Mouse (Mus musculus): ENCODE measurements at regions not wholly inside any gene's neighbourhood (a gene's known extent, or its start where the extent isn't known, plus 50 kb on each side); places are given as distances from the start of the nearest gene placed in this dataset.

DNA sequence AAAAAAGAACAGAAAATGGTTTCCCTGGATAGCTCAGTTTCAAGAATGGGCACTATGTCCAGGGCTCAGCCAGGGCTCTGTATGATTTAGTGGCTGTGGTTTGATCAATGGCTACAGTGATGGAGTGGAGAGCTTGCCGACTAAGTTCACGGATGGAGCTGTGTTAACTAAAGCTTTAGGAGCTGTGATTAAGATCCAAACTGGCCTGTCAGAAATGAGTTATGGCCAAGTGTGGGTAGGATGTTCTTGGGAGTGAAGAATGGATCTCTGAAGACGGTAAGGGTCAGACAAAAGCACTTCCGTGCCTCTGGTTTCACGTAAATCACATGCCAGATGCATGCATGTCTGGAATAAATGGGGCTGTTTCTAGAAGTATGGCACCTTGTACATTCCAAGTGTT is 447.9 kb upstream of the Adamts9 start:
- DNase-seq = no peak

- no peak for DNase-seq
These were observed 428.0 kb upstream of the Adamts9 start for GRCm38 (mm10) chr6:93371341-93371740.

DNA sequence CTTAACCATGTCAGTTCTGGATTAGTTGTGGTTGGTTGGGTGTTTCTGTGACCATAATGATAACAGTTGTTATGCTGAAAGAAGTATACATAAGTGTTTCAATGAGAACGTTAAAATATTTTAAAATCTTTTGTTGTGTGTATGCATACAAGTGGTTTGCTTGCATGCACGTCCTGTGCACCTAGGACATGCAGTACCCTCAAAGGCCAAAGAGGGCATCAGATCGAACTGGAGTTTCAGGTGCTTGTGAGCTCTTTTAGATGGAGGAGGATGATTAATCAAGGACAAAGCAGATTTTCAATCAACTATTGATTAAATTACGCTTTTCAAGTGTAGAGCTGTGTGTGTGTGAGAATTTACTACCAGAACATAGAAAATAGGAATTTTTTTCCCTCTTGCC is 420.6 kb upstream of the Adamts9 start:
- no peak for DNase-seq

DNA sequence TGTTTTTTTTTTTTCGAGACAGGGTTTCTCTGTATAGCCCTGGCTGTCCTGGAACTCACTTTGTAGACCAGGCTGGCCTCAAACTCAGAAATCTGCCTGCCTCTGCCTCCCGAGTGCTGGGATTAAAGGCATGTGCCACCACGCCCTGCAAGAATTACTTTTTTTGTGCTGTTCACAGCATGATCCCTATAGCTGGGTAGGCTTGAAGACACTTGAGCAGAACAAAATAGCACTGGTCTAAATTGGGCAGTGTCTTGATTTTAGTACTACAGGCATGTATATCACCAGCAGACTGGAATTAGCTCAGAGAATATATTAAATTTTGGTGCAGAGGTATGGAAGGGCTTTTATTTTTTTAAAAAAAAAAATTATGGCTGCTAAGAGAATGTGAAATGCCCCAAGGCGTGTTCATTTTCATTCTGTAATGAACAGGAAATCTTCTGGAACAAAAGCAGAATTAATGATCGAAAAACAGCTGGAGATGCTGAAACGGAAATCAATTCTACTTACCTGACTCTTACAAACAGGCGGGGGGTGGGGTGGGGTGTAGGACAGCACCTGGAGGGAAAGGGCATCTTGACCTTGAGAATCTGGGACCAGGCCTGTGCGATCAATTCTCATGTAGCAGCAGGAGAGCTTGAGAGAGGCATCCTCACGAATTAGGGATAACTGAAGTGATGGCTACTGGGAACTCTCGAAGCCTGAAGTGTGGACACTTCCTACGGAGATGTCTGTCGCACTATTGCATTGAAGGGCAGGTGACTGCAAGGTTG is 410.2 kb upstream of the Adamts9 start:
- no peak for DNase-seq

DNA sequence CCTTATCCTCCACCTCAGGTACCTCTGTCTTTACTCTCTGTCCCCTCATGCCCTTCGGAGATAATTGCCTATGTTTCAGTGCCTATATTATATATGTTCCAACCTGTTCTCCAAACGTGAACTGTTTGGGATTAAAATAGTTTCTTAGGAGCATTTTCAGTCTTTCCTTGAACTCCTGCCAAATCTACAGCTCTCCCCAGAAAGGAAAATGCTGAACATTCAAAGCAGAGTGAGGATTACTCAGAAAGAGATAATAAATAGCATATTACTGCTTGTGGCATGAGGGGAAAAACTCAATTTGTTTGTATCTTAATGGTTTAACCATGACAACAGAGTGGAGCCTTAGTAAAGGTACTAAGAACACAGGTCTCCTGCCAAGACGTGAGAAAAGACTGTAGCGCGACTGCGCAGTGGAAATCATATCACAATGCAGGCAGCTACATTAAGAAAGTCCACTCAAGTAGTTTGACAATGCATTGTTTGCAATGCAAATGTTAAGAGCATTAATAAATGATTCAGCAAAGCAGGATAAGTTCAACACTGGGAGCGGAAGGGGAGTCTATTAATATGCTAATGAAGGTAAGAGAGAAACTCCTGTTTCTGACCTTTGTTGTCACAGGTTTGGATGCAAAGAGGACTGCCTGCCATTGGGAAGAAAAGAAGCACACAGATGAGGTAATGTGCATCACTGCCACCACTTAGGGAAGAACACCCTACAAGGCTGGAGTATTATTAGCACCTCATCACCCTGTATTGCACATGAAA is 406.8 kb upstream of the Adamts9 start:
- DNase-seq = no peak

GRCm38 (mm10) chr6:93348141-93348540 is 404.8 kb upstream of the Adamts9 start:
- no peak for DNase-seq

DNA sequence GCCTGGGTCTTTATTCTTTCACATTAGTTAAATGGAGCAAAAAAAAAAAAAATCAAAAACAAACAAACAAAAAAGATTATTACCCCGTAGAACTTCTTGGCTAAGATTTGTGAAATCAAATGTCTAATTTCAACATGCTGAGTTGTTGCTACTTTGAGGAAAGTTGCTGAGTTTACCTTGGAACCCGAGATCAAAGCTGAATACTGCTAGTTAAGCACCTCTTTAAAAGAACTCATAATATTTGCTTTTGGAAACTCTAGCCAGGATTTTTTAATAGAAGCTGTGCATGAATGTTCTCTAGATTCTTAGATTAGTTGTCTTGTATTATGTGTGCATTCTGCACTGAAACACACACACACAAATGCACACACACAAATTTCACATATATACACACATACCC is 385.4 kb upstream of the Adamts9 start:
- no peak for DNase-seq

DNA sequence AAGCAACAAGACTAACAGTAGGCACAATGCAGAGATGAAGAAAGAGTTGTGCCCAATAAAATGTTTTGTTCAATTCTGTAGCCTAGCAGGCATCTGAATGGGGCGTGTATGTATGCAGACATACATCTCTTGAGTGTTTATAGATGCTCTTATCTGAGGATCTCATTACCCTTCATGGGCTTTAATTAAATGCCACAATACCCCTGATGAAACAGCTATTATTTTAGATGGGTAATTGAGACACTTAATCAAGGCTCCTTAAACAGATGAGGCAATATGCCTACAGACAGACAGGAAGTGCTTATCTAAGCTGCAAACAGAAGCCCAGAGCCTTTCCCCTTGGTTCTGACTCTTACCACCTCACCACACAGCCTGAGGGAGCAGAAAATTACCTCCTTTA is 384.6 kb upstream of the Adamts9 start:
- no peak for DNase-seq

- DNase-seq = no peak
These were observed 380.6 kb upstream of the Adamts9 start for GRCm38 (mm10) chr6:93323881-93324280.

DNA sequence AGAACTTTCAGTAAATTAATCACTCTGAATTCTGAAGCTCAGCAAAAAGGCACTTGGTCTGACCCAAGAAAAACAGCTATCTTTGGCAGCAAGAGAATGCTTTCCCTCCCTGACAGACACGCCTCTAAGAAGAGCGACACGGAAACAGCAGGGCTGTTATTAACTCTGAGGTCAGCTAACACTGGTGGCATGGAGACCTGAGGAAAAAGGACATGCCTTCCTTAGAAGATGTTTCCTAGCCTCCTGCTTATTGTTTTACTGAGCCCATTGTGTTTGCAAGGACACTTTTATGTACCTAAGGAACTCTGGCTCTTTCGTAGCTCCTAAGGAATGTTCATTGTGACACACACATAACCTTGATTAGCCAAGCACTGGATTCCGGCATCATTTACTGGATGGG is 371.3 kb upstream of the Adamts9 start:
- DNase-seq = peak; percentile 5

DNA sequence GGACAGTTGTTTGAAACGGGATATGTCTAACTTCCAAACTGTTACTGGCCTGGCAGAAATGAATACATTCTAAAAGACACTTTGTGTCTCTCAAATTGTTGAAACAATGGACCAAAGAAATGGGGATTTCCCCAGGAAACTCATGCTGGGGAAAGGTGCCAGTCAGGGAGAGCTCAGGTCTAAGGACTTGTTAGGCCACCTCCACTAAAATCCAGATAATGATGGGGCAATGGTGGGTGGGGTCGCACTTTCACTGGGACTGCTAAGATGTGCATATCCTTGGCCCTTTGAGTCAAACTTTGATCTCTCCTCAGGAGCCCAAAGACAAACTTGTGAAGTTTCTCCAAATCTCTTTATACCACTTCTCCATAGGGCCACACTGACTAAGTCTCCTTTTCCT is 361.9 kb upstream of the Adamts9 start:
- DNase-seq = no peak

DNA sequence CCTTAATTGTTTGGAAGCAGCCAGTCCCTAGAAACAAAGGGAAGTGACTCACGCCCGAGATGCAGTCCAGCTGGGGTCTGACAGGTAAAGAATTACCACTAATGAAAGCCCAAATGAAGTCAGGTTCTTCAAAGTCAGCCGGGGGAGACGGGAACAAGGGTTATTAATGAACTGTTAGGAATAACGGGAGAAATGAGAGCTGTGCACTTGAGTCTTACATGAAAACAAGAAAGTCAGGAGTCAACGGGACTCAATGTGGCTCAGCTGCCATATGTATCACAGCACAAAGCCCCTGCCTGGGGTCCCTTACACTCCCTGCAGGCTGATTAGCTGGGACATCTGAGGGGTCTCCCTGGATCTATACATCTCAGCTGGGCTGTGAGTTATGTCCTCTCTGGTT is 354.7 kb upstream of the Adamts9 start:
- no peak for DNase-seq

GRCm38 (mm10) chr6:93291711-93292110 is 348.4 kb upstream of the Adamts9 start:
- DNase-seq = no peak

DNA sequence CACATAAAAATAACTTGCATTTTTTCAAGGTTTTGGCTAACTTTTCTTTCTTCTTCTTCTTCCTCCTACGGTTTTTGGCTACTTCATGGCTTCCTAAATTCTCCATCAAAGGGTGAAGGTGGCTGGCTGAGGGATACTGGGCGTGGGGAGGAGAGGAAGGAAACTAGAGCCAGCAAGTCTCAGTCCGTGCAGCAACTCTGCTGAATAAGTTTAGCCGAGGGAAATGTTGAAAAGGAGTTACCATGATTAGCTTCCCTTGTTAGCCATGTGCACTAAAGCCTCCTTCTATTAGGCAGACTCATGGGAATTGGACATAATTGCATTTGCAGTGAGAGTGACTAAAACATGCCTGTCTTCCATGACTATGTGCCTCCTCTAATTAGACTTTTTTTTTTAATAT is 345.1 kb upstream of the Adamts9 start:
- DNase-seq = no peak

DNA sequence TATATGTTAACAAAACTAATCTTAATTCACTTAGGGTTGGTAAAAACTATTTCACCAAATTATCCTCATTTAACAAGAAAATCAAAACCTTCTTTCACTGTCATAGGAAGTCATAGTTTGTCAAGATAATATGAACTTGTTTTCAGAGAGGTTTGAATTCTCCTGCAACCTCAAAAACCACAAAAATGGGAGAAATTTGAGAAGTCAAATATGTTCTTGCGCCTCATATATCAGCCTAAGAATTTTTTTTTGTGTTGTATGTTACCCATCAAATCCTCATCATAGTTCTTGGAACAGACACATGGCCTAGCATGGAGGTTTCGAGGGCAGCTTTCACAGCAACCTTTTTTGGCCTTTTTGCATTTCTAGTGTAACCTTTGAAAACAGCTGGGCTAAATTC is 342.5 kb upstream of the Adamts9 start:
- no peak for DNase-seq

- no peak for DNase-seq
These were observed 338.2 kb upstream of the Adamts9 start for GRCm38 (mm10) chr6:93281530-93281929.

DNA sequence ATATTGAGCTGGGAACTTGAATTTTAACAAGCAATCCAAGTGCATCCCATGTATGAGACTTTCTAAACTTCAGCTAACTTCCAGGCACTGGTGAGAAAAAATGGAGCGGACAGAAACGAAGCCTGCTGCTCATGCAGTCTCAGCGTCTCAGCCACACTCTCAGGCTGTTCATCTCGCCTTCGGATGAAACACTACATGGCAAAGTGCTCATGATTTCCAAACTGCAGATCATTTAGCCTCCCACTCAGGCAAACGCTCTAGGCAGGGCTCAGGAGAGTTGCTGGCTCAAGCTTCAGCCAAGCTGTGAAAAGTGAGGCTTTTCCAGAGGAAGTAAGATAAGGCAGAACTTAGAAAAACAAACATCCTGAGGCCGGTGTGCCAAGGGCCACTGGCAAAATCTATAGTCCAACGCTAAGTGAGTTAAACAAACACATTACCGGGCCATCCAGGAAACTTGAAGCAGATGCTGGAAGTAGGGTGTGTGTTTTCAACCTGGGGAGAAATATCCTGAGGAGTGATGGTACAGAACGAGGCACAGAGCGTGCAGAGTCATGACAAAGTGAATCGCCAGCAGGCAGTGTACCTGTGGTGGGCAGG is 330.7 kb upstream of the Adamts9 start:
- DNase-seq = peak; percentile 53

DNA sequence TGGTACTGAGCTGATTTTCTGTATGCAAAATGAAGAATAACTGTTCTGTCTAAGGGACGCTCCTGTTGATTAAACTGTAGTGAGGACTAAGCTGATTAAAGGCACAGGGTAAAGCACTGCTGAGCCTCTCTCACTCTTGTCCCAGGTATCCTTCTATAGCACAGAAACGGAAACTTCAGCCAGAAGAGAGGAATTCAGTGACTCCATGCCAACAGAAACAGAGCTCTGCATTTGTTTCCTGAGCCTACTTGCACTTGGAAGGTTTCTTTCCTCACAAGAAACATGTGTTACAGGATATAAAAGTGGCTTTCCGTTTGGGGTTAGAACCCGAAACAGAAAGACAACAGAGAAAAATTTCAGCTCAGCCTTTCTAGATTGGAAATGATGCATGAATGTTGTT is 328.9 kb upstream of the Adamts9 start:
- DNase-seq = no peak

- no peak for DNase-seq
These were observed 323.5 kb upstream of the Adamts9 start for GRCm38 (mm10) chr6:93266826-93267225.

GRCm38 (mm10) chr6:93265164-93265563 is 321.9 kb upstream of the Adamts9 start:
- DNase-seq = no peak

GRCm38 (mm10) chr6:93260827-93261226 is 317.5 kb upstream of the Adamts9 start:
- DNase-seq = no peak

- DNase-seq = no peak
These were observed 314.0 kb upstream of the Adamts9 start for GRCm38 (mm10) chr6:93257130-93257841.

DNA sequence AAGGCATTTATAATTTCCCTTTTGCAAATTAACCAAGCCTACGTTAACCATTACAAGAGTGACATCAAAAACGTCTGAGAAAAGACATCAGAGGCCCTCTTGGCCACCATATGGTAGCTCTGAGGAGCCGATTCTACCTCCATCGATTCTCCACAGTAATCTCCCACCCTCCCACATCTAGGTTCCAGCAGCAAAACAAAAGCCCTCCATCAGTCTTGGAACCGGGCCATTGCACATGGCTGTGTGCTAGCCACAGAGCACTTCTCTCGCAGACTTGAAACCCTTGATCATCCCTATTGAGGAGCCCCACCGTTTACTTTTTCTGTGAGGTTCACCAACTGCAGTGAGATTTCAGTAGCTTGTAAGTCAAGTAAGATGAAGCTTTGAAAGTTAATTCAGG is 310.5 kb upstream of the Adamts9 start:
- DNase-seq = no peak

DNA sequence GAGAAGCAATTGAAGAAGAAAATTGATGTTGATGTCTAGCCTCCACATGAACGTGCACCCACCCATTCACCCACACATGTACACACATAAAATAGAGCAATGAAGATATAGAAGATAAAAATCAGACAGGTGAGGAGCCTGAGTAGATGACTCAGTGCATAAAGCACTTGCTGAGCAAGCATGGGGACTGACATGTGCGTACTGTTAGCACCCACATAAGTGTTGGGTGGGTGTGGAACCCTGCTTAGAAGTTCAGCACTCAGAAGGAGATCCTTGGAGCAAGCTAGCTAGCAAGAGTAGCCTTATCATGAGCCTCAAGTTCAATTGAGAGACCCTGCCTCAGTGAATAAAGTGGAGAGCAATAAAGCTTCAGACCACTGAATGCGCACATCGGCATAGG is 305.7 kb upstream of the Adamts9 start:
- no peak for DNase-seq
